Comparison of ENCODE assay signal across 9 mouse cellular contexts in genomic region chr12:33280805-33281204, GRCm38 (mm10).
DNase-seq lines count a peak whose midpoint lies in the region; ATAC-seq lines count a peak whose summit lies in the region.
"Had no signal": no experiment of that assay in that cellular context is flagged by ENCODE, and none has a peak within 500 bp of the region (broad histone marks: within the 10 kb centered on the region; RNA-seq: fewer than 3 reads in every experiment).

No protein-coding gene starts in this region.

- no peaks in the 10 kb centered on the region for H3K36me3 ChIP-seq in hindbrain, embryonic 14.5 days (replicated peaks; ENCODE audit: control insufficient read depth, insufficient read depth)
- H3K36me3 ChIP-seq: hindbrain, embryonic 15.5 days had no signal

- no peak overlapping the region for H3K9ac ChIP-seq in hindbrain, embryonic 14.5 days
- H3K9ac ChIP-seq: hindbrain, embryonic 15.5 days had no signal

- no peaks in the 10 kb centered on the region for H3K27me3 ChIP-seq in hindbrain, embryonic 14.5 days (ENCODE audit: control insufficient read depth, insufficient read depth, low read length)
- H3K27me3 ChIP-seq: hindbrain, embryonic 15.5 days had no signal

- WGBS in hindbrain, embryonic 14.5 days, result 24% methylated on average over 2 of the region's 2 CpGs

- H3K9me3 ChIP-seq in hindbrain, embryonic 14.5 days (ENCODE audit: control insufficient read depth, low read length), result no peaks in the 10 kb centered on the region
- H3K9me3 ChIP-seq: hindbrain, embryonic 15.5 days had no signal

- no peak overlapping the region for H3K4me2 ChIP-seq in hindbrain, embryonic 14.5 days (replicated peaks)
- H3K4me2 ChIP-seq: hindbrain, embryonic 15.5 days had no signal

- peaks cover 2% of the 10 kb centered on the region for H3K4me1 ChIP-seq in hindbrain, embryonic 14.5 days (replicated peaks; ENCODE audit: control insufficient read depth, insufficient read depth, low read length)

- ATAC-seq in hindbrain, embryonic 14.5 days (ENCODE audit: low FRiP score), result no peak

- peak; percentile 61 to 89 for DNase-seq in adrenal gland, adult (ENCODE audit: inconsistent age in 2 of 2, low spot score in 1 of 2)
- DNase-seq in adrenal gland, adult 8-10 months, result no peak
- DNase-seq in 3T3-L1 (ENCODE audit: low read depth, low spot score), result peak; percentile 66
- DNase-seq in adrenal gland, postnatal 14 days, result peak; percentile 84
- DNase-seq in embryo, embryonic 9.5 days (ENCODE audit: extremely low spot score), result peak; percentile 67
- DNase-seq in hindbrain, embryonic 14.5 days (ENCODE audit: low spot score), result peak; percentile 75
- peak; percentile 83 for DNase-seq in lung, postnatal 36 days
- peak; percentile 80 to 89 for DNase-seq in spleen, postnatal 10 days (ENCODE audit: low spot score in 2 of 2)

- no peak overlapping the region for H3K4me3 ChIP-seq in hindbrain, embryonic 14.5 days (replicated peaks; ENCODE audit: low read length)
- H3K4me3 ChIP-seq: hindbrain, embryonic 15.5 days had no signal

- no peak overlapping the region for H3K27ac ChIP-seq in hindbrain, embryonic 14.5 days
- H3K27ac ChIP-seq: hindbrain, embryonic 15.5 days had no signal
